ENCODE assay signal across 14 mouse cellular contexts in genomic region chr13:110865902-110866512, GRCm38 (mm10).
"Had no signal": no experiment of that assay in that cellular context is flagged by ENCODE, and none has a peak within 500 bp of the region (broad histone marks: within the 10 kb centered on the region; RNA-seq: fewer than 3 reads in every experiment).

No protein-coding gene starts in this region.

- H3K9me3 ChIP-seq: liver, embryonic 13.5 days; lung, embryonic 15.5 days; megakaryocyte, embryonic 14.5 days; midbrain, embryonic 12.5 days; neural tube, embryonic 15.5 days had no signal

- H3K4me2 ChIP-seq: liver, embryonic 13.5 days; lung, embryonic 15.5 days; midbrain, embryonic 12.5 days; neural tube, embryonic 15.5 days had no signal

- H3K4me3 ChIP-seq: liver, embryonic 13.5 days; lung, embryonic 15.5 days; megakaryocyte, embryonic 14.5 days; midbrain, embryonic 12.5 days; neural tube, embryonic 15.5 days had no signal

- H3K4me1 ChIP-seq: liver, embryonic 13.5 days; lung, embryonic 15.5 days; neural tube, embryonic 15.5 days had no signal

- H3K27me3 ChIP-seq: liver, embryonic 13.5 days; lung, embryonic 15.5 days; neural tube, embryonic 15.5 days had no signal

- DNase-seq: layer of hippocampus, adult 9-11 months; layer of hippocampus, postnatal 36 days; liver; liver, embryonic 13.5 days; liver, postnatal 0 days; right cerebral cortex, adult 18-20 months; right cerebral cortex, postnatal 25 days; thymus, postnatal 4 days had no signal

- H3K36me3 ChIP-seq: liver, embryonic 13.5 days; lung, embryonic 15.5 days; midbrain, embryonic 12.5 days; neural tube, embryonic 15.5 days had no signal

- H3K9ac ChIP-seq: liver, embryonic 13.5 days; liver, postnatal 0 days; lung, embryonic 15.5 days; midbrain, embryonic 12.5 days; neural tube, embryonic 15.5 days had no signal

- H3K27ac ChIP-seq: liver, embryonic 13.5 days; lung, embryonic 15.5 days; macrophage; midbrain, embryonic 12.5 days; neural tube, embryonic 15.5 days had no signal

- ATAC-seq: liver, postnatal 0 days; midbrain, embryonic 16.5 days had no signal
